Mouse (Mus musculus) CH12.LX (cell line): ENCODE results near the gene D630045J12Rik. TPM values are rescaled to one million over a fixed set of nuclear protein-coding genes. Genes with fewer than 3 reads are reported as not detected.
A peak's percentile ranks its signal among the peaks of the same experiment; 100 is the strongest.

Experiments used
- DNase-seq: peaks from one replicate; pipeline ENCODE4 v3.0.0-alpha.2; 2013; ENCODE audit errors: extremely low read depth
- H3K27ac ChIP-seq: 2 replicates; pipeline ENCODE4 v1.5.1; 2012; ENCODE audit warnings: low read depth, mild to moderate bottlenecking, control low read depth, moderate library complexity; ENCODE audit not compliant: insufficient read depth
- H3K27me3 ChIP-seq: replicated peaks from 2 replicates; pipeline ENCODE3; 2012; ENCODE audit warnings: inconsistent platforms
- H3K36me3 ChIP-seq, 2 experiments: replicated peaks in 1 of 2; 2 replicates each; pipeline versions ENCODE3 to v1.6.1; 2012; ENCODE audit warnings: inconsistent platforms in 1 of 2, low read length in 1 of 2, mild to moderate bottlenecking in 1 of 2, mixed read lengths in 1 of 2, moderate library complexity in 1 of 2; ENCODE audit not compliant: control insufficient read depth in 1 of 2, insufficient read depth in 1 of 2
- H3K4me1 ChIP-seq, 2 experiments: 2 replicates each; pipeline ENCODE4 v1.6.1; 2012; ENCODE audit warnings: inconsistent platforms in 1 of 2, moderate library complexity in 1 of 2; ENCODE audit not compliant: insufficient read depth in 2 of 2, control insufficient read depth in 1 of 2
- H3K4me2 ChIP-seq: 2 replicates; pipeline ENCODE4 v1.6.1; 2012; ENCODE audit warnings: low read depth, mild to moderate bottlenecking, control low read depth; ENCODE audit not compliant: poor library complexity, insufficient read depth, severe bottlenecking
- H3K4me3 ChIP-seq, 3 experiments: fragments of 150-350 bp in 1 of 3; sonication (generic) in 1 of 3; replicated peaks in 1 of 3; 2 replicates each; pipeline versions ENCODE3 to v1.5.1; 2011 to 2012; ENCODE audit warnings: low read depth in 2 of 3, low read length in 2 of 3, mild to moderate bottlenecking in 2 of 3, moderate library complexity in 2 of 3, control low read depth in 1 of 3, improper control_type of control experiment in 1 of 3, inconsistent platforms in 1 of 3, mixed read lengths in 1 of 3; ENCODE audit not compliant: poor library complexity in 1 of 3
- H3K79me2 ChIP-seq: replicated peaks from 2 replicates; pipeline ENCODE4 v1.6.1; 2012; ENCODE audit warnings: mild to moderate bottlenecking, moderate library complexity; ENCODE audit not compliant: control insufficient read depth, poor library complexity, insufficient read depth, severe bottlenecking; ENCODE audit errors: extremely low read depth
- H3K9ac ChIP-seq: 2 replicates; pipeline ENCODE4 v1.6.1; 2012; ENCODE audit warnings: low read depth, mild to moderate bottlenecking, control low read depth, moderate library complexity; ENCODE audit not compliant: insufficient read depth
- H3K9me3 ChIP-seq: replicated peaks from 2 replicates; pipeline ENCODE3; 2012; ENCODE audit warnings: low read length, inconsistent platforms, mixed read lengths
- CHD1 ChIP-seq: IDR thresholded peaks from 2 replicates; pipeline ENCODE4 v1.6.1; 2012; ENCODE audit warnings: low read depth, low read length, improper control_type of control experiment, inconsistent platforms
- CHD2 ChIP-seq: IDR thresholded peaks from 2 replicates; pipeline ENCODE4 v1.6.1; 2011; ENCODE audit warnings: low read length, improper control_type of control experiment
- CTCF ChIP-seq, 2 experiments: IDR thresholded peaks in 1 of 2; conservative IDR thresholded peaks in 1 of 2; 2 replicates each; pipeline ENCODE4 v1.5.1; 2011 to 2012; ENCODE audit warnings: low read depth in 2 of 2, low read length in 2 of 2, improper control_type of control experiment in 1 of 2, inconsistent platforms in 1 of 2, mild to moderate bottlenecking in 1 of 2, moderate library complexity in 1 of 2
- ELF1 ChIP-seq: IDR thresholded peaks from 2 replicates; pipeline ENCODE4 v1.6.1; 2014; ENCODE audit warnings: low read depth, mild to moderate bottlenecking, inconsistent platforms, low read length, improper control_type of control experiment
- JUN ChIP-seq: IDR thresholded peaks from 2 replicates; pipeline ENCODE4 v1.6.1; 2011; ENCODE audit warnings: low read depth, mild to moderate bottlenecking, low read length, improper control_type of control experiment, moderate library complexity; ENCODE audit not compliant: insufficient read depth
- MAFK ChIP-seq: IDR thresholded peaks from 2 replicates; pipeline ENCODE4 v1.6.1; 2011; ENCODE audit warnings: low read length, improper control_type of control experiment; ENCODE audit not compliant: insufficient replicate concordance
- MAX ChIP-seq: IDR thresholded peaks from 2 replicates; pipeline ENCODE4 v1.6.1; 2011; ENCODE audit warnings: low read length, improper control_type of control experiment
- MEF2A ChIP-seq: IDR thresholded peaks from 2 replicates; pipeline ENCODE4 v1.6.1; 2014; ENCODE audit warnings: low read depth, mild to moderate bottlenecking, inconsistent platforms, low read length, improper control_type of control experiment, borderline replicate concordance
- NELFE ChIP-seq: IDR thresholded peaks from 2 replicates; pipeline ENCODE4 v1.6.1; 2011; ENCODE audit warnings: low read depth, low read length, improper control_type of control experiment
- POLR2A ChIP-seq: IDR thresholded peaks from 2 replicates; pipeline ENCODE4 v1.6.1; 2011; ENCODE audit warnings: low read depth, mild to moderate bottlenecking, improper control_type of control experiment, low read length
- TBP ChIP-seq: conservative IDR thresholded peaks from 2 replicates; pipeline ENCODE4 v1.6.1; 2011; ENCODE audit warnings: low read depth, low read length, improper control_type of control experiment
- TCF12 ChIP-seq: IDR thresholded peaks from 2 replicates; pipeline ENCODE4 v1.6.1; 2014; ENCODE audit warnings: low read depth, mild to moderate bottlenecking, inconsistent platforms, low read length, improper control_type of control experiment
- UBTF ChIP-seq: IDR thresholded peaks from 2 replicates; pipeline ENCODE4 v1.6.1; 2012; ENCODE audit warnings: low read depth, mild to moderate bottlenecking, inconsistent platforms, low read length, improper control_type of control experiment, moderate library complexity
- USF1 ChIP-seq: IDR thresholded peaks from 2 replicates; pipeline ENCODE4 v1.6.1; 2014; ENCODE audit warnings: low read depth, mild to moderate bottlenecking, inconsistent platforms, low read length, improper control_type of control experiment
- dilution Hi-C: fragments of 300-500 bp; cut with MboI; formaldehyde crosslinking; loops from 2 replicates; pipeline ENCODE4 v1.14.3; 2020; ENCODE audit warnings: low sequenced_read_pairs; ENCODE audit not compliant: extremely low pct_unique_long_range_greater_than_20kb, extremely low pct_ligation_motif_present
- in situ Hi-C: fragments of 300-500 bp; cut with MboI; formaldehyde crosslinking; loops from 3 replicates; pipeline ENCODE4 v1.14.3; 2019; ENCODE audit warnings: low sequenced_read_pairs, low pct_ligation_motif_present, low pct_unique_long_range_greater_than_20kb, mixed read lengths
- polyA plus RNA-seq: library from polyadenylated mRNA; unstranded; fragments of >175 nt; gene quantifications from 2 replicates; pipeline ENCODE4 v1.2.1, GENCODE M21; 2012; ENCODE audit warnings: low read depth; ENCODE audit not compliant: insufficient read length
- total RNA-seq, 2 experiments: library from RNA; depleted of rRNA; stranded (reverse); fragments of 300-350 nt in 1 of 2; fragments of >200 nt in 1 of 2; gene quantifications; 2 replicates each; pipeline ENCODE4 v1.2.3; 2012 to 2014

D630045J12Rik gene
- total and polyA plus RNA-seq, 3 experiments, result 0.48 to 4.9 (median 1.7) TPM

DNA sequence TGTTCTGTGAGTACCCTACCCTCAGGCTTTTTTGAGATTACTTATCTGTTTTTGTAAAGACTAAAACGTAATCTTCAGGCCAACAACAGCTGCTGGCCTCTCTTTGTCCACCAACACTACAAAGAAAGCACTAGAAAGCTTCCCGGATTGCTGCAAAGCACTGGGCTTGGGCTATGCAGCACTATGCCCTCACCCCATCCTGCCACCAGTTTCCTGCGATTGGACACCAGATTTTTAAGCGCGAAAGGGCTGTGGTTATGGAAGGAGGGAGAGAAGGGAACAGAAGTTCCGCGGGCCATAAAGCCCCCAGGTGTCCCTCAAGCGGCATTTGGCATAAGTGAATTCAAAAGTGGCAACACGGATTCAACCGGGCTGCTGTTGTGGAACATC lies 44.4 kb upstream of the D630045J12Rik start:
- H3K9ac ChIP-seq, result peak overlapping the region; percentile 64
- H3K9me3 ChIP-seq, result no peaks in the 10 kb centered on the region
- peaks cover 11 to 29% of the 10 kb centered on the region in 2 experiments for H3K36me3 ChIP-seq
- in situ Hi-C loops, result no loop called here
- TF ChIP-seq USF1, result no peak
- peak overlapping the region; percentile 91 for H3K4me2 ChIP-seq
- H3K27me3 ChIP-seq, result no peaks in the 10 kb centered on the region
- no peak for DNase-seq
- H3K4me3 ChIP-seq, result peak overlapping the region; percentile 50 to 99 (median 82)
- dilution Hi-C loops, result no loop called here
- H3K79me2 ChIP-seq, result no peaks in the 10 kb centered on the region
- H3K27ac ChIP-seq, result no peak overlapping the region
- peaks cover 5 to 12% of the 10 kb centered on the region in 2 experiments; a peak in 3 of 4 replicates for H3K4me1 ChIP-seq

DNA sequence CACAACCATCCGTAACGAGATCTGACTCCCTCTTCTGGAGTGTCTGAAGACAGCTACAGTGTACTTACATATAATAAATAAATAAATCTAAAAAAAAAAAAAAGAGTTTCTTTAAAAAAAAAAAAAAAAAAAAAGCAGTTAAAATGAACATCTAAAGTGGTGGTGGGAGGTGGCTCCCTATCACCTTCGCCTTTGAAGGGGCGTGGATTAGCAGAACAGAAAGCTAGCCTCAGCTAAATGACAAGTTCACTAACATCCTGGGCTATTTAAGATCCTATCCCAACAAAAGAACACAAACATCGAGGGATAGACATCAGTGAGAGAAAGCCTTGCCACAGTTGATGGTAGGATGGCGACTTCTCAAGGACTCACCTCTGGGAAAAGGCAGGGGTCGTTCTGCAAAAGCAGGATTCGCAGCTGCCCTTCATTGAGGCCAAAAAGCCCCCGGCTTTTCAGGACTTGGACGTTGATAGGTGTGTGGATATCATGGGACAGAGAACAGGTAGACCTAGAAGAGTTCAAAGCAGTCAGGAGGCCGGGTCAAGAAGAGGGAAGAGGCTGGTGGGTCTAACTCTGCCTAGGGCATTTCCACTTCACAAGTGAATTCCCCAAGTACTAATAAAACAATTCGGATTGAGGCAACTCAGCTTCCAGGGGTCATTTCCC lies 43.9 kb upstream of the D630045J12Rik start:
- Histone ChIP-seq H3K4me1 (peaks cover 5 to 12% of the 10 kb centered on the region in 2 experiments; a peak in 3 of 4 replicates), H3K4me2 (peak overlapping the region; percentile 91; the same call in 1 of the 2 replicates), H3K4me3 (peak overlapping the region in 2 of 3 experiments; percentile 50 to 82), H3K9ac (peak overlapping the region; percentile 64; the same call in 1 of the 2 replicates), H3K79me2 (no peaks in the 10 kb centered on the region), H3K27ac (no peak overlapping the region), H3K27me3 (no peaks in the 10 kb centered on the region), H3K9me3 (no peaks in the 10 kb centered on the region), H3K36me3 (peaks cover 11 to 31% of the 10 kb centered on the region in 2 experiments)
- in situ Hi-C loops, result no loop called here
- dilution Hi-C loops, result no loop called here
- no peak for TF ChIP-seq NELFE
- no peak for TF ChIP-seq CHD2
- TF ChIP-seq CTCF (conservative IDR thresholded peaks at IDR 0.05 in 1 of 2, IDR thresholded peaks at IDR 0.05 in 1 of 2; ENCODE audit: low read depth in 2 of 2, low read length in 2 of 2), result no peak
- no peak for TF ChIP-seq MAX
- TF ChIP-seq MAFK, result no peak
- no peak for TF ChIP-seq CHD1
- no peak for TF ChIP-seq UBTF
- no peak for TF ChIP-seq POLR2A
- TF ChIP-seq TCF12, result no peak
- TF ChIP-seq ELF1, result no peak
- no peak for TF ChIP-seq MEF2A
- TF ChIP-seq JUN, result no peak
- no peak for DNase-seq

DNA sequence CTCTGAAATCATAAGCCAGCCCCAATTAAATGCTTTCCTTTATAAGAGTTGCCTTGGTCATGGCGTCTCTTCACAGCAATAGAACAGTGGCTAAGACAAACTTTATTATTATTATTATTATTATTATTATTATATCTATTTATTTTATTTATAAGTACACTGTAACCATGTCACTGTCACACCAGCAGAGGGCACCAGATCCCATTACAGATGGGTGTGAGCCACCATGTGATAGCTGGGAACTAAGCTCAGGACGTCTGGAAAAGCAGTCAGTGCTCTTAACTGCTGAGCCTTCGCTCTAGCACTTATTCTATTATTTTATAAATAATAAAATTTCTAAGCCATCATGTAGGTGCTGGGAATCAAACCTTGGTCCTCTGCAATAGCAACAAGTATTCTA lies 39.9 kb upstream of the D630045J12Rik start:
- peaks cover 14 to 70% of the 10 kb centered on the region in 2 experiments for H3K36me3 ChIP-seq
- dilution Hi-C loops, result no loop called here
- in situ Hi-C loops, result no loop called here

More for the DNA sequence above, 39.9 kb upstream of the D630045J12Rik start:
- DNase-seq, result no peak
- peaks cover 5 to 8% of the 10 kb centered on the region in 2 experiments; a peak in 2 of 4 replicates for H3K4me1 ChIP-seq
- no peak overlapping the region for H3K27ac ChIP-seq
- no peak overlapping the region for H3K9ac ChIP-seq
- H3K79me2 ChIP-seq, result no peaks in the 10 kb centered on the region
- no peak for TF ChIP-seq TBP
- TF ChIP-seq CHD1, result no peak
- TF ChIP-seq CTCF (conservative IDR thresholded peaks at IDR 0.05 in 1 of 2, IDR thresholded peaks at IDR 0.05 in 1 of 2; ENCODE audit: low read depth in 2 of 2, low read length in 2 of 2), result peak in 1 of 2 experiments; percentile 23; a peak in 2 of 4 replicates
- no peak overlapping the region for H3K4me3 ChIP-seq
- no peaks in the 10 kb centered on the region for H3K9me3 ChIP-seq
- H3K27me3 ChIP-seq, result no peaks in the 10 kb centered on the region
- H3K4me2 ChIP-seq, result no peak overlapping the region
